Mouse (Mus musculus) myocyte (in vitro differentiated cells): ENCODE results near the gene Synpo2. TPM values are rescaled to one million over a fixed set of nuclear protein-coding genes. Genes with fewer than 3 reads are reported as not detected.

ENCODE experiments used
- H3K27me3 ChIP-seq: one replicate; pipeline ENCODE4 v1.6.1; 2011; ENCODE audit not compliant: control insufficient read depth, insufficient read depth, insufficient read length
- H3K36me3 ChIP-seq: one replicate; pipeline ENCODE4 v1.6.1; 2011; ENCODE audit not compliant: control insufficient read depth, insufficient read depth
- H3K4me2 ChIP-seq: one replicate; pipeline ENCODE4 v1.6.1; 2011; ENCODE audit warnings: low read depth, control low read depth
- H3K4me3 ChIP-seq: one replicate; pipeline ENCODE4 v1.5.1; 2011; ENCODE audit warnings: mild to moderate bottlenecking, control low read depth, moderate library complexity
- H3K79me2 ChIP-seq: one replicate; pipeline ENCODE4 v1.6.1; 2011; ENCODE audit not compliant: control insufficient read depth, insufficient read depth
- H3ac ChIP-seq: one replicate; pipeline ENCODE4 v1.6.1; 2011; ENCODE audit not compliant: control insufficient read depth, insufficient read length
- CEBPB ChIP-seq: IDR thresholded peaks from 2 replicates; pipeline ENCODE4 v1.6.1; 2011; ENCODE audit warnings: mild to moderate bottlenecking, moderate library complexity; ENCODE audit not compliant: poor library complexity, insufficient read depth, severe bottlenecking
- E2F4 ChIP-seq: IDR thresholded peaks from one replicate; pipeline ENCODE4 v1.6.1; 2011; ENCODE audit warnings: mild to moderate bottlenecking, control low read depth, moderate library complexity; ENCODE audit not compliant: insufficient read depth
- MAX ChIP-seq: IDR thresholded peaks from one replicate; pipeline ENCODE4 v1.6.1; 2011; ENCODE audit warnings: low read depth, mild to moderate bottlenecking, control low read depth
- MYOD1 ChIP-seq, 3 experiments: IDR thresholded peaks; one replicate each; pipeline ENCODE4 v1.6.1; 2011; ENCODE audit warnings: control low read depth in 2 of 3, low read depth in 2 of 3, mild to moderate bottlenecking in 2 of 3, moderate library complexity in 1 of 3; ENCODE audit not compliant: insufficient read length in 2 of 3, control insufficient read depth in 1 of 3
- MYOG ChIP-seq, 3 experiments: IDR thresholded peaks; one replicate each; pipeline ENCODE4 v1.6.1; 2011; ENCODE audit warnings: control low read depth in 2 of 3, low read depth in 2 of 3, mild to moderate bottlenecking in 2 of 3; ENCODE audit not compliant: insufficient read length in 2 of 3, control insufficient read depth in 1 of 3, insufficient read depth in 1 of 3
- POLR2A ChIP-seq: IDR thresholded peaks from one replicate; pipeline ENCODE4 v1.6.1; 2011; ENCODE audit warnings: low read depth, mild to moderate bottlenecking, control low read depth, moderate library complexity; ENCODE audit not compliant: insufficient read length
- POLR2AphosphoS2 ChIP-seq: IDR thresholded peaks from one replicate; pipeline ENCODE4 v1.6.1; 2011; ENCODE audit warnings: low read depth, control low read depth; ENCODE audit not compliant: insufficient read length
- REST ChIP-seq: IDR thresholded peaks from one replicate; pipeline ENCODE4 v1.6.1; 2011; ENCODE audit warnings: mild to moderate bottlenecking, control low read depth, moderate library complexity; ENCODE audit not compliant: insufficient read depth, insufficient read length
- SRF ChIP-seq: IDR thresholded peaks from one replicate; pipeline ENCODE4 v1.6.1; 2011; ENCODE audit warnings: low read depth; ENCODE audit not compliant: control insufficient read depth, insufficient read length
- TCF12 ChIP-seq: IDR thresholded peaks from one replicate; pipeline ENCODE4 v1.6.1; 2011; ENCODE audit warnings: mild to moderate bottlenecking, control low read depth; ENCODE audit not compliant: poor library complexity, insufficient read depth, severe bottlenecking
- TCF3 ChIP-seq: IDR thresholded peaks from one replicate; pipeline ENCODE4 v1.6.1; 2011; ENCODE audit warnings: low read depth, control low read depth; ENCODE audit not compliant: insufficient read length
- USF1 ChIP-seq: IDR thresholded peaks from one replicate; pipeline ENCODE4 v1.6.1; 2011; ENCODE audit warnings: low read depth, mild to moderate bottlenecking, control low read depth, moderate library complexity
- polyA plus RNA-seq: library from polyadenylated mRNA; unstranded; fragments of >200 nt; fragmentation: generic; extraction: Trizol; gene quantifications from one replicate; pipeline ENCODE4 v1.2.1, GENCODE M21; 2012; ENCODE audit warnings: missing spikeins

Gene Synpo2
- polyA plus RNA-seq, 1 experiment = 24.4 TPM

GRCm38 (mm10) chr3:123103151-123103860 lies 132.6 kb downstream of the Synpo2 start:
- no peak for TF ChIP-seq USF1
- TF ChIP-seq POLR2A = no peak
- no peak for TF ChIP-seq CEBPB
- no peak for TF ChIP-seq MAX
- TF ChIP-seq TCF3 = no peak
- TF ChIP-seq MYOG (IDR thresholded peaks at IDR 0.05; ENCODE audit: control insufficient read depth in 1 of 3, insufficient read depth in 1 of 3, insufficient read length in 2 of 3, low read depth in 2 of 3) = no peak
- TF ChIP-seq MYOD1 (IDR thresholded peaks at IDR 0.05; ENCODE audit: control insufficient read depth in 1 of 3, insufficient read length in 2 of 3, low read depth in 2 of 3) = no peak
- no peak for TF ChIP-seq REST
- no peak for TF ChIP-seq SRF
- no peak for TF ChIP-seq POLR2AphosphoS2
- no peak for TF ChIP-seq E2F4
- no peak for TF ChIP-seq TCF12
- H3K27me3 ChIP-seq = no peaks in the 10 kb centered on the region
- no peak overlapping the region for H3ac ChIP-seq
- no peaks in the 10 kb centered on the region for H3K79me2 ChIP-seq
- no peak overlapping the region for H3K4me3 ChIP-seq
- no peaks in the 10 kb centered on the region for H3K36me3 ChIP-seq
- peak overlapping the region; percentile 59 for H3K4me2 ChIP-seq

- H3ac ChIP-seq = no peak overlapping the region
- H3K4me3 ChIP-seq = no peak overlapping the region
- TF ChIP-seq E2F4 = no peak
- H3K4me2 ChIP-seq = no peak overlapping the region
- no peaks in the 10 kb centered on the region for H3K27me3 ChIP-seq
- no peaks in the 10 kb centered on the region for H3K36me3 ChIP-seq
- no peaks in the 10 kb centered on the region for H3K79me2 ChIP-seq
Measured at GRCm38 (mm10) chr3:123101761-123102160, 134.2 kb downstream of the Synpo2 start.

- TF ChIP-seq SRF (no peak), MAX (no peak), USF1 (no peak), MYOG (IDR thresholded peaks at IDR 0.05; ENCODE audit: control insufficient read depth in 1 of 3, insufficient read depth in 1 of 3, insufficient read length in 2 of 3, low read depth in 2 of 3) (no peak), POLR2AphosphoS2 (no peak), MYOD1 (IDR thresholded peaks at IDR 0.05; ENCODE audit: control insufficient read depth in 1 of 3, insufficient read length in 2 of 3, low read depth in 2 of 3) (no peak), REST (no peak), TCF12 (no peak), CEBPB (no peak), TCF3 (no peak), POLR2A (no peak)
- H3K79me2 ChIP-seq = no peaks in the 10 kb centered on the region
- H3K27me3 ChIP-seq = no peaks in the 10 kb centered on the region
- H3ac ChIP-seq = no peak overlapping the region
- H3K4me3 ChIP-seq = no peak overlapping the region
- no peak overlapping the region for H3K4me2 ChIP-seq
- H3K36me3 ChIP-seq = no peaks in the 10 kb centered on the region
Measured at GRCm38 (mm10) chr3:123095111-123095510, 140.8 kb downstream of the Synpo2 start.

- H3K27me3 ChIP-seq = no peaks in the 10 kb centered on the region
- H3K36me3 ChIP-seq = no peaks in the 10 kb centered on the region
- no peak for TF ChIP-seq POLR2A
- no peak for TF ChIP-seq MYOD1 (IDR thresholded peaks at IDR 0.05; ENCODE audit: control insufficient read depth in 1 of 3, insufficient read length in 2 of 3, low read depth in 2 of 3)
- TF ChIP-seq USF1 = no peak
- TF ChIP-seq TCF3 = no peak
- no peak for TF ChIP-seq MAX
- TF ChIP-seq MYOG (IDR thresholded peaks at IDR 0.05; ENCODE audit: control insufficient read depth in 1 of 3, insufficient read depth in 1 of 3, insufficient read length in 2 of 3, low read depth in 2 of 3) = no peak
- TF ChIP-seq REST = no peak
- TF ChIP-seq TCF12 = no peak
- TF ChIP-seq POLR2AphosphoS2 = no peak
- no peak for TF ChIP-seq CEBPB
- TF ChIP-seq E2F4 = no peak
- TF ChIP-seq SRF = no peak
- H3ac ChIP-seq = no peak overlapping the region
- no peaks in the 10 kb centered on the region for H3K79me2 ChIP-seq
- no peak overlapping the region for H3K4me3 ChIP-seq
- H3K4me2 ChIP-seq = no peak overlapping the region
Measured at GRCm38 (mm10) chr3:123093640-123094361, 142.1 kb downstream of the Synpo2 start.
